Mouse (Mus musculus): ENCODE measurements around the gene Dnah8. TPM values are rescaled to one million over a fixed set of nuclear protein-coding genes. Genes with fewer than 3 reads are reported as not detected.
A peak's percentile ranks its signal among the peaks of the same experiment; 100 is the strongest.

The Dnah8 gene
- total and polyA plus RNA-seq, 3 experiments = 0.34 to 0.63 (median 0.52) TPM

- no peak for DNase-seq
Observed at GRCm38 (mm10) chr17:30878626-30879025, 254.5 kb downstream of the Dnah8 start.

GRCm38 (mm10) chr17:30880391-30880790, 256.2 kb downstream of the Dnah8 start:
- no peak for DNase-seq

- DNase-seq = no peak
Observed at GRCm38 (mm10) chr17:30881001-30881400, 256.8 kb downstream of the Dnah8 start.

- no peak for DNase-seq
Observed at GRCm38 (mm10) chr17:30882206-30882605, 258.1 kb downstream of the Dnah8 start.

GRCm38 (mm10) chr17:30883534-30883933, 259.4 kb downstream of the Dnah8 start:
- DNase-seq = no peak

- DNase-seq = no peak
Observed at GRCm38 (mm10) chr17:30892086-30892485, 267.9 kb downstream of the Dnah8 start.

GRCm38 (mm10) chr17:30892730-30893129, 268.6 kb downstream of the Dnah8 start:
- no peak for DNase-seq

- no peak for DNase-seq
Observed at GRCm38 (mm10) chr17:30897075-30897474, 272.9 kb downstream of the Dnah8 start.

GRCm38 (mm10) chr17:30901627-30902026, 277.5 kb downstream of the Dnah8 start, which contains the start of gene Glp1r:
Glp1r (plus strand) TSS chr17:30901817.
- DNase-seq = peak; percentile 30

GRCm38 (mm10) chr17:30904096-30904495, 279.9 kb downstream of the Dnah8 start:
- no peak for DNase-seq

- DNase-seq = no peak
Observed at GRCm38 (mm10) chr17:30907577-30907976, 283.4 kb downstream of the Dnah8 start.

GRCm38 (mm10) chr17:30910866-30911731, 286.9 kb downstream of the Dnah8 start:
- DNase-seq = peak; percentile 79

- DNase-seq = no peak
Observed at GRCm38 (mm10) chr17:30911732-30912088, 287.6 kb downstream of the Dnah8 start.

- no peak for DNase-seq
Observed at GRCm38 (mm10) chr17:30912536-30912935, 288.4 kb downstream of the Dnah8 start.

- DNase-seq = no peak
Observed at GRCm38 (mm10) chr17:30914264-30914663, 290.1 kb downstream of the Dnah8 start.

- no peak for DNase-seq
Observed at GRCm38 (mm10) chr17:30923566-30923965, 299.4 kb downstream of the Dnah8 start.

Other genes with a start within 250 kb of the Dnah8 start
- gene Btbd9, start 47.9 kb upstream of the Dnah8 start, total RNA-seq (2021) = 10 to 100 TPM; 32.7 to 48.5 TPM
- 16.5 and 17.8 TPM in 2 replicates for gene Btbd9, start 47.9 kb upstream of the Dnah8 start, polyA plus RNA-seq (2012; rRNA removed)
- gene Glo1, start 2.5 kb downstream of the Dnah8 start, total RNA-seq (2021) = 100 to 1,000 TPM; 111 to 141 TPM
- 48.7 and 49.2 TPM in 2 replicates for gene Glo1, start 2.5 kb downstream of the Dnah8 start, polyA plus RNA-seq (2012; rRNA removed)